9 mouse cellular contexts compared by ENCODE assay signal in the genomic region with DNA sequence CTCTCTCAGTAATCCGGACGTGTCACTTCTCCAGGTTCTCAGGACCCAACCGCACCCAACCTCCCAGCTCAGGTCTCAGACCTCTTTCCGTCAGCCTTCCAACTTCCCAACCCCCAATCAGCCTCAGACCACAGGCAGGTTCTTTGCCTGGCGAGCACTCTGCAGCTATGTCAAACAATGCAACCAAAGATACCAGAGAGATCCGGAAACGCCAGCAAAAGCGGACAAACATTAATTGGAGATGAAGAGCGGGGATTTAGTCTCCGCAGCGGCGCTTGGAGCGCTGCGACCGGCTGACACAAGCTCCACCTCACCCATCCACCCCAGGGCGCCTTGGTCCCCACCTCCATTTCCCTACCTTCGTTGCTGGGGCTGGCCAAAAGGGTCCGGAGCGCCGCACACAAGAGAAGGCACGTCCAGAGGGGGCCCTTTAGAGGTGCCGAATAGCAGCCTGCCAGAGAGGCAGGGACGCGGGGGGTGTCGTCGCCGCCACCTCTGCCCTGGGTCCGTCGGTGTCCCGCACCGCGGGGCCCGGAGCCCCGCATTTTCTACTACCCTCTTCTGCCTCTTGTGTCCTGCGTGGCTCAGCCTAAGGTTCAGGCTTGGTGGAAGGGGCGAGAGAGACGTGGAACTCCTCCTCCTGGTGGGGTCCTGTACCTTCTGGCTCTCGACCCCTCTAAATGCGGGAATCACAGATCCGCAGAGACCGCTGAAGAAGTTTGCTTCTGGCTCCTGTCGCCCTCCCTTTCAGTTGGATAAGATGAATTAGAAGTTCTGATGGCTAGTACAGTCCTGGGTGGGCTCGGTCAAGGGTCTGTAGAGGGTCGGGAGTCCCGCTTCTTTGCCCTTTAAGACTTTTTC. TPM values are rescaled to one million over a fixed set of nuclear protein-coding genes. Genes with fewer than 3 reads are reported as not detected.
DNase-seq lines count a peak whose midpoint lies in the region; ATAC-seq and TF ChIP-seq lines count a peak whose summit lies in the region.
"Had no signal": no experiment of that assay in that cellular context is flagged by ENCODE, and none has a peak within 500 bp of the region (broad histone marks: within the 10 kb centered on the region; RNA-seq: fewer than 3 reads in every experiment).

No protein-coding gene starts in this region.

- no peak overlapping the region for H3K27ac ChIP-seq in gastrocnemius, adult 2 months
- no peak overlapping the region for H3K27ac ChIP-seq in ES-Bruce4 (ENCODE audit: insufficient read depth, low read length)
- no peak overlapping the region for H3K27ac ChIP-seq in embryonic facial prominence, embryonic 12.5 days
- no peak overlapping the region for H3K27ac ChIP-seq in intestine, embryonic 15.5 days
- H3K27ac ChIP-seq in midbrain, embryonic 10.5 days (replicated peaks), result peak overlapping the region; percentile 90
- H3K27ac ChIP-seq in stomach, postnatal 0 days (replicated peaks), result no peak overlapping the region

- intact Hi-C loops in gastrocnemius, adult 2 months (cut with DNase I), result no loop called here
- intact Hi-C loops in gastrocnemius, postnatal 14 days (cut with DNase I; ENCODE audit: low total_unique reads), result no loop called here

- H3K4me1 ChIP-seq in ES-Bruce4 (ENCODE audit: control insufficient read depth, insufficient read depth, low read length), result no peaks in the 10 kb centered on the region
- 0 out of 2 replicates have a peak, but pooled peaks cover 5% of the 10 kb centered on the region for H3K4me1 ChIP-seq in embryonic facial prominence, embryonic 12.5 days
- peaks cover 9% of the 10 kb centered on the region; the same call in 1 of the 2 replicates for H3K4me1 ChIP-seq in intestine, embryonic 15.5 days (replicated peaks)
- H3K4me1 ChIP-seq in midbrain, embryonic 10.5 days, result peaks cover 41% of the 10 kb centered on the region
- H3K4me1 ChIP-seq in stomach, postnatal 0 days (replicated peaks; ENCODE audit: control insufficient read depth, insufficient read depth), result 0 out of 2 replicates have a peak, but pooled peaks cover 2% of the 10 kb centered on the region

- no peaks in the 10 kb centered on the region; the same call in 1 of the 2 replicates for H3K9me3 ChIP-seq in ES-Bruce4 (replicated peaks; ENCODE audit: control insufficient read depth, insufficient read depth, low read length, poor library complexity, severe bottlenecking)
- no peaks in the 10 kb centered on the region for H3K9me3 ChIP-seq in embryonic facial prominence, embryonic 12.5 days
- no peaks in the 10 kb centered on the region for H3K9me3 ChIP-seq in intestine, embryonic 15.5 days
- H3K9me3 ChIP-seq in midbrain, embryonic 10.5 days (replicated peaks), result no peaks in the 10 kb centered on the region
- H3K9me3 ChIP-seq in stomach, postnatal 0 days (ENCODE audit: control insufficient read depth, low read length), result no peaks in the 10 kb centered on the region

- H3K27me3 ChIP-seq in ES-Bruce4 (ENCODE audit: control insufficient read depth, insufficient read depth, low read length, poor library complexity, severe bottlenecking), result peaks cover 8% of the 10 kb centered on the region
- H3K27me3 ChIP-seq in embryonic facial prominence, embryonic 12.5 days, result peaks cover 14% of the 10 kb centered on the region
- peaks cover 25% of the 10 kb centered on the region for H3K27me3 ChIP-seq in intestine, embryonic 15.5 days (replicated peaks)
- peaks cover 48% of the 10 kb centered on the region for H3K27me3 ChIP-seq in midbrain, embryonic 10.5 days (ENCODE audit: low read depth, poor library complexity, severe bottlenecking)
- 0 out of 2 replicates have a peak, but pooled peaks cover 2% of the 10 kb centered on the region for H3K27me3 ChIP-seq in stomach, postnatal 0 days (ENCODE audit: control insufficient read depth, insufficient read depth, low read length)
- H3K27me3 ChIP-seq: CH12.LX had no signal

- peak overlapping the region; percentile 71 for H3K4me3 ChIP-seq in gastrocnemius, adult 2 months
- H3K4me3 ChIP-seq in ES-Bruce4 (ENCODE audit: low read depth, low read length), result peak overlapping the region; percentile 54
- peak overlapping the region; percentile 59 for H3K4me3 ChIP-seq in embryonic facial prominence, embryonic 12.5 days
- H3K4me3 ChIP-seq in intestine, embryonic 15.5 days (replicated peaks), result peak overlapping the region; percentile 50
- H3K4me3 ChIP-seq in midbrain, embryonic 10.5 days, result peak overlapping the region; percentile 82
- peak overlapping the region; percentile 52 for H3K4me3 ChIP-seq in stomach, postnatal 0 days (ENCODE audit: low read depth, low read length)

- no peak for TF ChIP-seq POLR2A in ES-Bruce4 (IDR thresholded peaks at IDR 0.05; ENCODE audit: insufficient read depth, low read length)

- peak overlapping the region; percentile 95 for H3K4me2 ChIP-seq in embryonic facial prominence, embryonic 12.5 days (replicated peaks)
- peak overlapping the region; percentile 96 for H3K4me2 ChIP-seq in intestine, embryonic 15.5 days (replicated peaks)
- peak overlapping the region; percentile 90 for H3K4me2 ChIP-seq in stomach, postnatal 0 days (replicated peaks; ENCODE audit: low read depth)

- TF ChIP-seq CTCF in gastrocnemius, adult 2 months (IDR thresholded peaks at IDR 0.05), result no peak
- TF ChIP-seq CTCF in ES-Bruce4 (IDR thresholded peaks at IDR 0.05; ENCODE audit: low read depth, low read length), result no peak
- TF ChIP-seq CTCF in stomach, postnatal 0 days (IDR thresholded peaks at IDR 0.05; ENCODE audit: low read depth), result no peak

- 1% methylated on average over 45 of the region's 45 CpGs for WGBS in embryonic facial prominence, embryonic 12.5 days
- under 1% methylated on average over 45 of the region's 45 CpGs for WGBS in intestine, embryonic 15.5 days
- WGBS in midbrain, embryonic 10.5 days, result under 1% methylated on average over 45 of the region's 45 CpGs
- under 1% methylated on average over 45 of the region's 45 CpGs for WGBS in stomach, postnatal 0 days

- H3K9ac ChIP-seq in ES-Bruce4 (ENCODE audit: low read depth, poor library complexity, severe bottlenecking), result no peak overlapping the region
- H3K9ac ChIP-seq in embryonic facial prominence, embryonic 12.5 days, result peak overlapping the region; percentile 66
- H3K9ac ChIP-seq in intestine, embryonic 15.5 days, result peak overlapping the region; percentile 30; the same call in 1 of the 2 replicates
- peak overlapping the region; percentile 31; the same call in 1 of the 2 replicates for H3K9ac ChIP-seq in stomach, postnatal 0 days (ENCODE audit: low read length)

- H3K36me3 ChIP-seq in ES-Bruce4 (ENCODE audit: control insufficient read depth, insufficient read depth, low read length, poor library complexity, severe bottlenecking), result no peaks in the 10 kb centered on the region
- no peaks in the 10 kb centered on the region for H3K36me3 ChIP-seq in embryonic facial prominence, embryonic 12.5 days
- no peaks in the 10 kb centered on the region for H3K36me3 ChIP-seq in intestine, embryonic 15.5 days
- no peaks in the 10 kb centered on the region for H3K36me3 ChIP-seq in midbrain, embryonic 10.5 days
- no peaks in the 10 kb centered on the region for H3K36me3 ChIP-seq in stomach, postnatal 0 days (ENCODE audit: control insufficient read depth, insufficient read depth, low read length)

- DNase-seq in gastrocnemius, adult 2 months, result no peak
- no peak for DNase-seq in gastrocnemius, postnatal 14 days
- peak; percentile 53 for DNase-seq in midbrain, embryonic 10.5 days (ENCODE audit: low spot score)
- DNase-seq in stomach, postnatal 0 days (ENCODE audit: low spot score), result peak; percentile 15
- no peak for DNase-seq in ovary, adult 18-20 months (ENCODE audit: low spot score)

- TF ChIP-seq EP300 in ES-Bruce4 (IDR thresholded peaks at IDR 0.05; ENCODE audit: insufficient read depth, low read depth, low read length), result no peak
- no peak for TF ChIP-seq EP300 in stomach, postnatal 0 days (optimal IDR thresholded peaks at IDR 0.05)

- ATAC-seq in embryonic facial prominence, embryonic 12.5 days (ENCODE audit: insufficient number of reproducible peaks, insufficient read depth, low FRiP score, low TSS enrichment), result no peak
- ATAC-seq in intestine, embryonic 15.5 days, result no peak
- ATAC-seq in stomach, postnatal 0 days (ENCODE audit: low FRiP score, low TSS enrichment), result peak; percentile 47; the same call in 1 of the 2 replicates

RNA-seq across cellular contexts. Expression of a gene that starts 1.0 kb away (rescaled TPM):
- total RNA-seq in gastrocnemius, adult 2 months (2021), result not detected
- total RNA-seq in gastrocnemius, postnatal 14 days (2021), result under 1 TPM; 0.09 to 0.57 TPM
- polyA plus RNA-seq in ES-Bruce4 (2011; ENCODE audit: insufficient read depth, insufficient read length, low read depth, missing spikeins), result 0.18 TPM in 1 of 2 replicates, not detected in the other
- polyA plus RNA-seq in embryonic facial prominence, embryonic 12.5 days (2016; fragmentation: Nextera tagmentation; extraction: Ambion mirVana), result 7.9 and 8.7 TPM in 2 replicates
- 1.3 and 1.5 TPM in 2 replicates for polyA plus RNA-seq in intestine, embryonic 15.5 days (2015; fragmentation: Nextera tagmentation; extraction: Ambion mirVana)
- 16.1 and 25.5 TPM in 2 replicates for polyA plus RNA-seq in midbrain, embryonic 10.5 days (2016; fragmentation: Nextera tagmentation; extraction: Ambion mirVana)
- polyA plus RNA-seq in stomach, postnatal 0 days (2015; fragmentation: Nextera tagmentation; extraction: Ambion mirVana), result 1.5 and 1.8 TPM in 2 replicates
- total RNA-seq: CH12.LX had no signal

Comparison
In these comparisons a context has a peak if more than half of its experiments do, and no peak if none do; other contexts are left out.
1. DNase-seq: peak in midbrain, embryonic 10.5 days (single experiment) and stomach, postnatal 0 days (single experiment); none in gastrocnemius, adult 2 months (single experiment), gastrocnemius, postnatal 14 days (single experiment) and ovary, adult 18-20 months (single experiment).
2. Peak in every context shown above with its lines, with median percentiles within 50 percentile points of each other: H3K4me3 ChIP-seq and H3K4me2 ChIP-seq.